Mouse (Mus musculus): ENCODE data around the gene Gm20661. TPM values are rescaled to one million over a fixed set of nuclear protein-coding genes. Genes with fewer than 3 reads are reported as not detected.

Gene Gm20661
- polyA plus RNA-seq, 1 experiment: 0.35 TPM

GRCm38 (mm10) chr9:107949922-107950235 lies 33.0 kb upstream of the Gm20661 start, which contains the start of gene Traip:
Gene Traip, plus strand, starts transcription at chr9:107950136.
- Histone ChIP-seq H3K4me3 (ENCODE audit: insufficient read depth, low read length) (peak within 1 kb of the TSS; percentile 33), H3K27ac (ENCODE audit: insufficient read depth, low read length) (no peak within 1 kb of the TSS), H3K4me1 (ENCODE audit: control insufficient read depth, insufficient read depth, low read length) (no peaks in the 10 kb centered on the region)
- TF ChIP-seq POLR2A (IDR thresholded peaks at IDR 0.05; ENCODE audit: extremely low read depth, insufficient read depth, low read length) (no peak), CTCF (IDR thresholded peaks at IDR 0.05; ENCODE audit: extremely low read depth, insufficient read depth, low read length) (no peak)

GRCm38 (mm10) chr9:107950460-107951355 lies 32.1 kb upstream of the Gm20661 start:
- Histone ChIP-seq H3K27ac (ENCODE audit: insufficient read depth, low read length) (no peak overlapping the region), H3K4me1 (ENCODE audit: control insufficient read depth, insufficient read depth, low read length) (no peaks in the 10 kb centered on the region), H3K4me3 (ENCODE audit: insufficient read depth, low read length) (peak overlapping the region; percentile 33)
- peak; percentile 86 for TF ChIP-seq POLR2A (IDR thresholded peaks at IDR 0.05; ENCODE audit: extremely low read depth, insufficient read depth, low read length)
- no peak for TF ChIP-seq CTCF (IDR thresholded peaks at IDR 0.05; ENCODE audit: extremely low read depth, insufficient read depth, low read length)

GRCm38 (mm10) chr9:107955613-107956289 lies 27.1 kb upstream of the Gm20661 start:
- no peak overlapping the region for H3K27ac ChIP-seq (ENCODE audit: insufficient read depth, low read length)
- TF ChIP-seq POLR2A (IDR thresholded peaks at IDR 0.05; ENCODE audit: extremely low read depth, insufficient read depth, low read length): no peak
- no peak for TF ChIP-seq CTCF (IDR thresholded peaks at IDR 0.05; ENCODE audit: extremely low read depth, insufficient read depth, low read length)
- no peaks in the 10 kb centered on the region for H3K4me1 ChIP-seq (ENCODE audit: control insufficient read depth, insufficient read depth, low read length)
- H3K4me3 ChIP-seq (ENCODE audit: insufficient read depth, low read length): no peak overlapping the region

GRCm38 (mm10) chr9:107957141-107957540 lies 25.7 kb upstream of the Gm20661 start:
- H3K4me3 ChIP-seq (ENCODE audit: insufficient read depth, low read length): no peak overlapping the region
- peaks cover under 1% of the 10 kb centered on the region; the same call in 1 of the 2 replicates for H3K4me1 ChIP-seq (ENCODE audit: control insufficient read depth, insufficient read depth, low read length)
- no peak for TF ChIP-seq POLR2A (IDR thresholded peaks at IDR 0.05; ENCODE audit: extremely low read depth, insufficient read depth, low read length)
- TF ChIP-seq CTCF (IDR thresholded peaks at IDR 0.05; ENCODE audit: extremely low read depth, insufficient read depth, low read length): no peak
- no peak overlapping the region for H3K27ac ChIP-seq (ENCODE audit: insufficient read depth, low read length)

GRCm38 (mm10) chr9:107959896-107960295 lies 23.0 kb upstream of the Gm20661 start:
- peaks cover 2% of the 10 kb centered on the region; the same call in 1 of the 2 replicates for H3K4me1 ChIP-seq (ENCODE audit: control insufficient read depth, insufficient read depth, low read length)

GRCm38 (mm10) chr9:107960928-107961327 lies 21.9 kb upstream of the Gm20661 start:
- TF ChIP-seq CTCF (IDR thresholded peaks at IDR 0.05; ENCODE audit: extremely low read depth, insufficient read depth, low read length) (no peak), POLR2A (IDR thresholded peaks at IDR 0.05; ENCODE audit: extremely low read depth, insufficient read depth, low read length) (no peak)
- Histone ChIP-seq H3K4me3 (ENCODE audit: insufficient read depth, low read length) (no peak overlapping the region), H3K27ac (ENCODE audit: insufficient read depth, low read length) (peak overlapping the region; percentile 62), H3K4me1 (ENCODE audit: control insufficient read depth, insufficient read depth, low read length) (peaks cover 2% of the 10 kb centered on the region; the same call in 1 of the 2 replicates)

More at GRCm38 (mm10) chr9:107959896-107960295, 23.0 kb upstream of the Gm20661 start:
- Histone ChIP-seq H3K27ac (ENCODE audit: insufficient read depth, low read length) (peak overlapping the region; percentile 62; the same call in 1 of the 2 replicates), H3K4me3 (ENCODE audit: insufficient read depth, low read length) (no peak overlapping the region)
- no peak for TF ChIP-seq CTCF (IDR thresholded peaks at IDR 0.05; ENCODE audit: extremely low read depth, insufficient read depth, low read length)
- TF ChIP-seq POLR2A (IDR thresholded peaks at IDR 0.05; ENCODE audit: extremely low read depth, insufficient read depth, low read length): no peak

GRCm38 (mm10) chr9:107961351-107961762 lies 21.5 kb upstream of the Gm20661 start:
- Histone ChIP-seq H3K4me1 (ENCODE audit: control insufficient read depth, insufficient read depth, low read length) (peaks cover 2% of the 10 kb centered on the region; the same call in 1 of the 2 replicates), H3K4me3 (ENCODE audit: insufficient read depth, low read length) (no peak overlapping the region), H3K27ac (ENCODE audit: insufficient read depth, low read length) (peak overlapping the region; percentile 62)
- peak; percentile 77 for TF ChIP-seq POLR2A (IDR thresholded peaks at IDR 0.05; ENCODE audit: extremely low read depth, insufficient read depth, low read length)
- TF ChIP-seq CTCF (IDR thresholded peaks at IDR 0.05; ENCODE audit: extremely low read depth, insufficient read depth, low read length): no peak

GRCm38 (mm10) chr9:107961881-107962280 lies 21.0 kb upstream of the Gm20661 start:
- peaks cover 2% of the 10 kb centered on the region; the same call in 1 of the 2 replicates for H3K4me1 ChIP-seq (ENCODE audit: control insufficient read depth, insufficient read depth, low read length)
- TF ChIP-seq CTCF (IDR thresholded peaks at IDR 0.05; ENCODE audit: extremely low read depth, insufficient read depth, low read length) (peak; percentile 66), POLR2A (IDR thresholded peaks at IDR 0.05; ENCODE audit: extremely low read depth, insufficient read depth, low read length) (no peak)
- H3K4me3 ChIP-seq (ENCODE audit: insufficient read depth, low read length): no peak overlapping the region
- peak overlapping the region; percentile 52 for H3K27ac ChIP-seq (ENCODE audit: insufficient read depth, low read length)

GRCm38 (mm10) chr9:107962916-107963315 lies 19.9 kb upstream of the Gm20661 start:
- H3K27ac ChIP-seq (ENCODE audit: insufficient read depth, low read length): no peak overlapping the region

More at GRCm38 (mm10) chr9:107962916-107963315, 19.9 kb upstream of the Gm20661 start:
- Histone ChIP-seq H3K4me1 (ENCODE audit: control insufficient read depth, insufficient read depth, low read length) (peaks cover 2% of the 10 kb centered on the region; the same call in 1 of the 2 replicates), H3K4me3 (ENCODE audit: insufficient read depth, low read length) (no peak overlapping the region)
- TF ChIP-seq CTCF (IDR thresholded peaks at IDR 0.05; ENCODE audit: extremely low read depth, insufficient read depth, low read length): no peak
- TF ChIP-seq POLR2A (IDR thresholded peaks at IDR 0.05; ENCODE audit: extremely low read depth, insufficient read depth, low read length): no peak
